Mouse (Mus musculus) cerebellum, adult 2 months (tissue): ENCODE results near the gene 4931440F15Rik. TPM values are rescaled to one million over a fixed set of nuclear protein-coding genes. Genes with fewer than 3 reads are reported as not detected.

Source experiments
- DNase-seq, 2 experiments: peaks; one replicate each; pipeline ENCODE4 v3.0.0; 2021
- H3K27ac ChIP-seq: fragments of 200-500 bp; 2 replicates; pipeline ENCODE4 v1.5.1; 2012; ENCODE audit warnings: low read length, control low read depth, inconsistent platforms; ENCODE audit not compliant: insufficient read depth
- H3K27me3 ChIP-seq: fragments of 200-500 bp; 2 replicates; pipeline ENCODE4 v1.6.1; 2012; ENCODE audit warnings: inconsistent platforms, mild to moderate bottlenecking, low read length, moderate library complexity; ENCODE audit not compliant: control insufficient read depth, insufficient read depth
- H3K4me1 ChIP-seq: fragments of 200-500 bp; 2 replicates; pipeline ENCODE4 v1.6.1; 2011; ENCODE audit warnings: low read length; ENCODE audit not compliant: control insufficient read depth, insufficient read depth
- H3K4me3 ChIP-seq: fragments of 200-500 bp; replicated peaks from 2 replicates; pipeline ENCODE3; 2011; ENCODE audit warnings: mild to moderate bottlenecking, low read depth, low read length, control low read depth; ENCODE audit not compliant: insufficient read depth
- CTCF ChIP-seq: fragments of 200-500 bp; IDR thresholded peaks from 2 replicates; pipeline ENCODE4 v1.5.1; 2011; ENCODE audit warnings: low read depth, mild to moderate bottlenecking, control low read depth, low read length, moderate library complexity, borderline replicate concordance; ENCODE audit not compliant: insufficient read depth
- POLR2A ChIP-seq: fragments of 200-500 bp; IDR thresholded peaks from 2 replicates; pipeline ENCODE4 v1.6.1; 2011; ENCODE audit warnings: low read length, control low read depth, borderline replicate concordance; ENCODE audit not compliant: insufficient read depth
- WGBS: fragments of 180-500 bp; shearing (Covaris S2); methylation state at CpG from one replicate; pipeline ENCODE4 v1.1.7; 2018; 5-methylcytosine and 5-hydroxymethylcytosine counted together
- polyA plus RNA-seq: library from polyadenylated mRNA; depleted of rRNA; stranded (reverse); fragments of >200 nt; gene quantifications from 2 replicates; pipeline ENCODE4 v1.2.3, GENCODE M21; 2012

4931440F15Rik gene
- polyA plus RNA-seq, 1 experiment, result 0.67 TPM

GRCm38 (mm10) chr11:29794475-29794874, 31.0 kb downstream of the 4931440F15Rik start:
- 56% methylated on average over 2 of the region's 2 CpGs for WGBS
- H3K27ac ChIP-seq, result no peak overlapping the region

GRCm38 (mm10) chr11:29790796-29791195, 34.7 kb downstream of the 4931440F15Rik start:
- WGBS, result 91% methylated on average over 2 of the region's 2 CpGs
- no peak for DNase-seq
- TF ChIP-seq CTCF (no peak), POLR2A (no peak)
- Histone ChIP-seq H3K4me3 (no peak overlapping the region), H3K27ac (no peak overlapping the region), H3K27me3 (no peaks in the 10 kb centered on the region), H3K4me1 (peaks cover 11% of the 10 kb centered on the region)

More at GRCm38 (mm10) chr11:29794475-29794874, 31.0 kb downstream of the 4931440F15Rik start:
- Histone ChIP-seq H3K4me3 (no peak overlapping the region), H3K4me1 (no peaks in the 10 kb centered on the region; the same call in none of the 2 replicates), H3K27me3 (no peaks in the 10 kb centered on the region)
- TF ChIP-seq POLR2A (no peak), CTCF (no peak)
- no peak for DNase-seq

GRCm38 (mm10) chr11:29788921-29789638, 36.4 kb downstream of the 4931440F15Rik start:
- Histone ChIP-seq H3K4me1 (peaks cover 11% of the 10 kb centered on the region; the same call in 1 of the 2 replicates), H3K27me3 (no peaks in the 10 kb centered on the region), H3K4me3 (no peak overlapping the region), H3K27ac (no peak overlapping the region)
- TF ChIP-seq CTCF (no peak), POLR2A (no peak)
- DNase-seq, result peak; percentile 44 to 64
- WGBS, result 41% methylated on average over 6 of the region's 6 CpGs

- 10% methylated on average over 1 of the region's 1 CpGs for WGBS
- Histone ChIP-seq H3K4me3 (no peak overlapping the region), H3K4me1 (peaks cover 11% of the 10 kb centered on the region; the same call in 1 of the 2 replicates), H3K27me3 (no peaks in the 10 kb centered on the region), H3K27ac (no peak overlapping the region)
- TF ChIP-seq POLR2A, result no peak
- no peak for TF ChIP-seq CTCF
- DNase-seq, result no peak
Observed at GRCm38 (mm10) chr11:29788499-29788898, 37.0 kb downstream of the 4931440F15Rik start.

- no peak for DNase-seq
- TF ChIP-seq CTCF (no peak), POLR2A (no peak)
- no peak overlapping the region for H3K4me3 ChIP-seq
- peaks cover 11% of the 10 kb centered on the region; the same call in 1 of the 2 replicates for H3K4me1 ChIP-seq
- H3K27me3 ChIP-seq, result no peaks in the 10 kb centered on the region
- no peak overlapping the region for H3K27ac ChIP-seq
- 40% methylated on average over 5 of the region's 5 CpGs for WGBS
Observed at GRCm38 (mm10) chr11:29787473-29787872, 38.0 kb downstream of the 4931440F15Rik start.

- H3K4me3 ChIP-seq, result no peak overlapping the region
- DNase-seq, result no peak
- 95% methylated on average over 6 of the region's 6 CpGs for WGBS
- peaks cover 11% of the 10 kb centered on the region; the same call in 1 of the 2 replicates for H3K4me1 ChIP-seq
- H3K27me3 ChIP-seq, result no peaks in the 10 kb centered on the region
- H3K27ac ChIP-seq, result no peak overlapping the region
- TF ChIP-seq POLR2A, result no peak
- TF ChIP-seq CTCF, result no peak
Observed at GRCm38 (mm10) chr11:29786583-29787219, 38.8 kb downstream of the 4931440F15Rik start.

- H3K27me3 ChIP-seq, result no peaks in the 10 kb centered on the region
- H3K4me1 ChIP-seq, result peaks cover 2% of the 10 kb centered on the region; the same call in 1 of the 2 replicates
- 49% methylated on average over 2 of the region's 2 CpGs for WGBS
- DNase-seq, result no peak
- TF ChIP-seq CTCF, result no peak
- TF ChIP-seq POLR2A, result no peak
- no peak overlapping the region for H3K27ac ChIP-seq
- no peak overlapping the region for H3K4me3 ChIP-seq
Observed at GRCm38 (mm10) chr11:29779409-29780026, 46.0 kb downstream of the 4931440F15Rik start.
